Mouse (Mus musculus) CH12.LX (cell line): ENCODE data around the gene Gm20388. TPM values are rescaled to one million over a fixed set of nuclear protein-coding genes. Genes with fewer than 3 reads are reported as not detected.
A peak's percentile ranks its signal among the peaks of the same experiment; 100 is the strongest.

Source experiments
- DNase-seq: peaks from one replicate; pipeline ENCODE4 v3.0.0-alpha.2; 2013; ENCODE audit errors: extremely low read depth
- H3K27ac ChIP-seq: 2 replicates; pipeline ENCODE4 v1.5.1; 2012; ENCODE audit warnings: low read depth, mild to moderate bottlenecking, control low read depth, moderate library complexity; ENCODE audit not compliant: insufficient read depth
- H3K27me3 ChIP-seq: replicated peaks from 2 replicates; pipeline ENCODE3; 2012; ENCODE audit warnings: inconsistent platforms
- H3K36me3 ChIP-seq, 2 experiments: replicated peaks in 1 of 2; 2 replicates each; pipeline versions ENCODE3 to v1.6.1; 2012; ENCODE audit warnings: inconsistent platforms in 1 of 2, low read length in 1 of 2, mild to moderate bottlenecking in 1 of 2, mixed read lengths in 1 of 2, moderate library complexity in 1 of 2; ENCODE audit not compliant: control insufficient read depth in 1 of 2, insufficient read depth in 1 of 2
- H3K4me1 ChIP-seq, 2 experiments: 2 replicates each; pipeline ENCODE4 v1.6.1; 2012; ENCODE audit warnings: inconsistent platforms in 1 of 2, moderate library complexity in 1 of 2; ENCODE audit not compliant: insufficient read depth in 2 of 2, control insufficient read depth in 1 of 2
- H3K4me2 ChIP-seq: 2 replicates; pipeline ENCODE4 v1.6.1; 2012; ENCODE audit warnings: low read depth, mild to moderate bottlenecking, control low read depth; ENCODE audit not compliant: poor library complexity, insufficient read depth, severe bottlenecking
- H3K4me3 ChIP-seq, 3 experiments: fragments of 150-350 bp in 1 of 3; sonication (generic) in 1 of 3; replicated peaks in 1 of 3; 2 replicates each; pipeline versions ENCODE3 to v1.5.1; 2011 to 2012; ENCODE audit warnings: low read depth in 2 of 3, low read length in 2 of 3, mild to moderate bottlenecking in 2 of 3, moderate library complexity in 2 of 3, control low read depth in 1 of 3, improper control_type of control experiment in 1 of 3, inconsistent platforms in 1 of 3, mixed read lengths in 1 of 3; ENCODE audit not compliant: poor library complexity in 1 of 3
- H3K79me2 ChIP-seq: replicated peaks from 2 replicates; pipeline ENCODE4 v1.6.1; 2012; ENCODE audit warnings: mild to moderate bottlenecking, moderate library complexity; ENCODE audit not compliant: control insufficient read depth, poor library complexity, insufficient read depth, severe bottlenecking; ENCODE audit errors: extremely low read depth
- H3K9ac ChIP-seq: 2 replicates; pipeline ENCODE4 v1.6.1; 2012; ENCODE audit warnings: low read depth, mild to moderate bottlenecking, control low read depth, moderate library complexity; ENCODE audit not compliant: insufficient read depth
- H3K9me3 ChIP-seq: replicated peaks from 2 replicates; pipeline ENCODE3; 2012; ENCODE audit warnings: low read length, inconsistent platforms, mixed read lengths
- BHLHE40 ChIP-seq: IDR thresholded peaks from 2 replicates; pipeline ENCODE4 v1.6.1; 2011; ENCODE audit warnings: mild to moderate bottlenecking, low read depth, low read length, improper control_type of control experiment
- CHD2 ChIP-seq: IDR thresholded peaks from 2 replicates; pipeline ENCODE4 v1.6.1; 2011; ENCODE audit warnings: low read length, improper control_type of control experiment
- CTCF ChIP-seq, 2 experiments: IDR thresholded peaks in 1 of 2; conservative IDR thresholded peaks in 1 of 2; 2 replicates each; pipeline ENCODE4 v1.5.1; 2011 to 2012; ENCODE audit warnings: low read depth in 2 of 2, low read length in 2 of 2, improper control_type of control experiment in 1 of 2, inconsistent platforms in 1 of 2, mild to moderate bottlenecking in 1 of 2, moderate library complexity in 1 of 2
- E2F4 ChIP-seq: IDR thresholded peaks from 2 replicates; pipeline ENCODE4 v1.6.1; 2011; ENCODE audit warnings: low read depth, low read length, improper control_type of control experiment; ENCODE audit not compliant: insufficient replicate concordance
- ELF1 ChIP-seq: IDR thresholded peaks from 2 replicates; pipeline ENCODE4 v1.6.1; 2014; ENCODE audit warnings: low read depth, mild to moderate bottlenecking, inconsistent platforms, low read length, improper control_type of control experiment
- ETS1 ChIP-seq: conservative IDR thresholded peaks from 2 replicates; pipeline ENCODE4 v1.6.1; 2012; ENCODE audit warnings: low read depth, mild to moderate bottlenecking, inconsistent platforms, low read length, improper control_type of control experiment, moderate library complexity
- GABPA ChIP-seq: IDR thresholded peaks from 2 replicates; pipeline ENCODE4 v1.6.1; 2012; ENCODE audit warnings: low read depth, low read length, improper control_type of control experiment, inconsistent platforms; ENCODE audit not compliant: insufficient replicate concordance
- HCFC1 ChIP-seq: IDR thresholded peaks from 2 replicates; pipeline ENCODE4 v1.6.1; 2012; ENCODE audit warnings: low read depth, mild to moderate bottlenecking, inconsistent platforms, low read length, improper control_type of control experiment
- JUN ChIP-seq: IDR thresholded peaks from 2 replicates; pipeline ENCODE4 v1.6.1; 2011; ENCODE audit warnings: low read depth, mild to moderate bottlenecking, low read length, improper control_type of control experiment, moderate library complexity; ENCODE audit not compliant: insufficient read depth
- JUND ChIP-seq: conservative IDR thresholded peaks from 2 replicates; pipeline ENCODE4 v1.6.1; 2011; ENCODE audit warnings: low read depth, low read length, improper control_type of control experiment
- KAT2A ChIP-seq: IDR thresholded peaks from 2 replicates; pipeline ENCODE4 v1.6.1; 2012; ENCODE audit warnings: low read length, improper control_type of control experiment, inconsistent platforms; ENCODE audit not compliant: insufficient replicate concordance
- MAX ChIP-seq: IDR thresholded peaks from 2 replicates; pipeline ENCODE4 v1.6.1; 2011; ENCODE audit warnings: low read length, improper control_type of control experiment
- MAZ ChIP-seq: IDR thresholded peaks from 2 replicates; pipeline ENCODE4 v1.6.1; 2012; ENCODE audit warnings: low read depth, mild to moderate bottlenecking, inconsistent platforms, low read length, improper control_type of control experiment, moderate library complexity
- MEF2A ChIP-seq: IDR thresholded peaks from 2 replicates; pipeline ENCODE4 v1.6.1; 2014; ENCODE audit warnings: low read depth, mild to moderate bottlenecking, inconsistent platforms, low read length, improper control_type of control experiment, borderline replicate concordance
- MXI1 ChIP-seq: IDR thresholded peaks from 2 replicates; pipeline ENCODE4 v1.6.1; 2011; ENCODE audit warnings: mild to moderate bottlenecking, low read depth, low read length, improper control_type of control experiment
- NELFE ChIP-seq: IDR thresholded peaks from 2 replicates; pipeline ENCODE4 v1.6.1; 2011; ENCODE audit warnings: low read depth, low read length, improper control_type of control experiment
- NRF1 ChIP-seq: IDR thresholded peaks from 2 replicates; pipeline ENCODE4 v1.6.1; 2014; ENCODE audit warnings: low read depth, mild to moderate bottlenecking, inconsistent platforms, low read length, improper control_type of control experiment, moderate library complexity
- PAX5 ChIP-seq: IDR thresholded peaks from 2 replicates; pipeline ENCODE4 v1.6.1; 2012; ENCODE audit warnings: low read length, inconsistent platforms, mixed read lengths
- POLR2A ChIP-seq: IDR thresholded peaks from 2 replicates; pipeline ENCODE4 v1.6.1; 2011; ENCODE audit warnings: low read depth, mild to moderate bottlenecking, improper control_type of control experiment, low read length
- RAD21 ChIP-seq: IDR thresholded peaks from 2 replicates; pipeline ENCODE4 v1.6.1; 2011; ENCODE audit warnings: low read depth, mild to moderate bottlenecking, low read length, improper control_type of control experiment, moderate library complexity
- SIN3A ChIP-seq: IDR thresholded peaks from 2 replicates; pipeline ENCODE4 v1.6.1; 2012; ENCODE audit warnings: low read length, improper control_type of control experiment, inconsistent platforms
- TBP ChIP-seq: conservative IDR thresholded peaks from 2 replicates; pipeline ENCODE4 v1.6.1; 2011; ENCODE audit warnings: low read depth, low read length, improper control_type of control experiment
- TCF12 ChIP-seq: IDR thresholded peaks from 2 replicates; pipeline ENCODE4 v1.6.1; 2014; ENCODE audit warnings: low read depth, mild to moderate bottlenecking, inconsistent platforms, low read length, improper control_type of control experiment
- UBTF ChIP-seq: IDR thresholded peaks from 2 replicates; pipeline ENCODE4 v1.6.1; 2012; ENCODE audit warnings: low read depth, mild to moderate bottlenecking, inconsistent platforms, low read length, improper control_type of control experiment, moderate library complexity
- USF1 ChIP-seq: IDR thresholded peaks from 2 replicates; pipeline ENCODE4 v1.6.1; 2014; ENCODE audit warnings: low read depth, mild to moderate bottlenecking, inconsistent platforms, low read length, improper control_type of control experiment
- USF2 ChIP-seq: conservative IDR thresholded peaks from 2 replicates; pipeline ENCODE4 v1.6.1; 2011; ENCODE audit warnings: low read depth, low read length, improper control_type of control experiment
- ZC3H11A ChIP-seq: IDR thresholded peaks from 2 replicates; pipeline ENCODE4 v1.6.1; 2012; ENCODE audit warnings: low read depth, mild to moderate bottlenecking, inconsistent platforms, low read length, improper control_type of control experiment
- ZKSCAN1 ChIP-seq: IDR thresholded peaks from 2 replicates; pipeline ENCODE4 v1.6.1; 2012; ENCODE audit warnings: low read depth, inconsistent platforms, low read length, improper control_type of control experiment, borderline replicate concordance
- ZMIZ1 ChIP-seq: IDR thresholded peaks from 2 replicates; pipeline ENCODE4 v1.6.1; 2012; ENCODE audit warnings: low read depth, mild to moderate bottlenecking, inconsistent platforms, low read length, improper control_type of control experiment
- dilution Hi-C: fragments of 300-500 bp; cut with MboI; formaldehyde crosslinking; loops from 2 replicates; pipeline ENCODE4 v1.14.3; 2020; ENCODE audit warnings: low sequenced_read_pairs; ENCODE audit not compliant: extremely low pct_unique_long_range_greater_than_20kb, extremely low pct_ligation_motif_present
- in situ Hi-C: fragments of 300-500 bp; cut with MboI; formaldehyde crosslinking; loops from 3 replicates; pipeline ENCODE4 v1.14.3; 2019; ENCODE audit warnings: low sequenced_read_pairs, low pct_ligation_motif_present, low pct_unique_long_range_greater_than_20kb, mixed read lengths
- polyA plus RNA-seq: library from polyadenylated mRNA; unstranded; fragments of >175 nt; gene quantifications from 2 replicates; pipeline ENCODE4 v1.2.1, GENCODE M21; 2012; ENCODE audit warnings: low read depth; ENCODE audit not compliant: insufficient read length
- total RNA-seq, 2 experiments: library from RNA; depleted of rRNA; stranded (reverse); fragments of 300-350 nt in 1 of 2; fragments of >200 nt in 1 of 2; gene quantifications; 2 replicates each; pipeline ENCODE4 v1.2.3; 2012 to 2014

The Gm20388 gene
- total and polyA plus RNA-seq, 3 experiments: 14.8 to 26.3 (median 22.2) TPM

- H3K4me2 ChIP-seq: no peak overlapping the region
- H3K4me1 ChIP-seq: peaks cover 14 to 15% of the 10 kb centered on the region in 2 experiments
- no peaks in the 10 kb centered on the region for H3K9me3 ChIP-seq
- dilution Hi-C loops: no loop called here
- no peaks in the 10 kb centered on the region for H3K36me3 ChIP-seq
- in situ Hi-C loops: no loop called here
- no peak for TF ChIP-seq MAZ
- no peak for TF ChIP-seq BHLHE40
- no peak for TF ChIP-seq ELF1
- no peak for TF ChIP-seq ZKSCAN1
- TF ChIP-seq NRF1: no peak
- TF ChIP-seq CHD2: no peak
- TF ChIP-seq USF2: no peak
- no peak for TF ChIP-seq MEF2A
- TF ChIP-seq POLR2A: no peak
- TF ChIP-seq KAT2A: no peak
- no peak for TF ChIP-seq TCF12
- no peak for TF ChIP-seq ZMIZ1
- no peak for TF ChIP-seq NELFE
- no peak for TF ChIP-seq HCFC1
- no peak for TF ChIP-seq JUND
- no peak for TF ChIP-seq USF1
- TF ChIP-seq ETS1: no peak
- peaks cover 33% of the 10 kb centered on the region for H3K27me3 ChIP-seq
- no peak overlapping the region for H3K4me3 ChIP-seq
- H3K79me2 ChIP-seq: no peaks in the 10 kb centered on the region
- no peak overlapping the region for H3K9ac ChIP-seq
- no peak for DNase-seq
- no peak overlapping the region for H3K27ac ChIP-seq
Observed at GRCm38 (mm10) chr8:120732068-120732467, 821.4 kb downstream of the Gm20388 start.

- H3K79me2 ChIP-seq: no peaks in the 10 kb centered on the region; the same call in 1 of the 2 replicates
- H3K4me2 ChIP-seq: peak within 1 kb of the TSS; percentile 94
- no peak within 1 kb of the TSS for H3K27ac ChIP-seq
- peak within 1 kb of the TSS; percentile 64 for H3K9ac ChIP-seq
- H3K9me3 ChIP-seq: no peaks in the 10 kb centered on the region
- peak; percentile 75 for DNase-seq
- peak within 1 kb of the TSS; percentile 58 to 66 (median 58) for H3K4me3 ChIP-seq
- peaks cover 4 to 24% of the 10 kb centered on the region in 2 experiments for H3K36me3 ChIP-seq
- dilution Hi-C loops: no loop called here
- in situ Hi-C loops: loop anchor here (5.0 kb wide), 1 partner anchor 34 kb away; no protein-coding TSS in a partner anchor
- H3K4me1 ChIP-seq: peaks cover 18 to 50% of the 10 kb centered on the region in 2 experiments
- H3K27me3 ChIP-seq: peaks cover 35% of the 10 kb centered on the region
- TF ChIP-seq TCF12 (no peak), MAX (peak; percentile 70), ZC3H11A (no peak), ZKSCAN1 (no peak), MEF2A (no peak), E2F4 (0 out of 2 replicates have a peak, but pooled peaks have one; percentile 15), SIN3A (peak; percentile 33; the same call in 1 of the 2 replicates), PAX5 (no peak), RAD21 (no peak), USF1 (no peak; the same call in 1 of the 2 replicates), JUND (no peak), ZMIZ1 (peak; percentile 90), JUN (no peak), KAT2A (no peak), NELFE (peak; percentile 69), CTCF (conservative IDR thresholded peaks at IDR 0.05 in 1 of 2, IDR thresholded peaks at IDR 0.05 in 1 of 2; ENCODE audit: low read depth in 2 of 2, low read length in 2 of 2) (0 out of 4 replicates have a peak, but pooled peaks of 1 of the 2 experiments have one; percentile 1), BHLHE40 (peak; percentile 79), POLR2A (peak; percentile 91), CHD2 (peak; percentile 89), TBP (peak; percentile 88), UBTF (no peak), ETS1 (no peak), GABPA (no peak), MXI1 (peak; percentile 54; the same call in 1 of the 2 replicates)
Observed at GRCm38 (mm10) chr8:120735770-120736481, 825.3 kb downstream of the Gm20388 start, which contains the start of gene Irf8. Irf8 (plus strand) TSS chr8:120736358.
